Mouse (Mus musculus): ENCODE data around the gene Rap1gap2.

Gene Rap1gap2

GRCm38 (mm10) chr11:74572459-74573061 lies 38.2 kb downstream of the Rap1gap2 start:
- no peak for DNase-seq

GRCm38 (mm10) chr11:74569735-74570134 lies 41.0 kb downstream of the Rap1gap2 start:
- no peak for DNase-seq

- DNase-seq = no peak
Measured at GRCm38 (mm10) chr11:74568463-74568862, 42.3 kb downstream of the Rap1gap2 start.

- no peak for DNase-seq
Measured at GRCm38 (mm10) chr11:74568004-74568403, 42.7 kb downstream of the Rap1gap2 start.

- no peak for DNase-seq
Measured at GRCm38 (mm10) chr11:74566326-74566874, 44.3 kb downstream of the Rap1gap2 start.

- DNase-seq = no peak
Measured at GRCm38 (mm10) chr11:74561392-74561791, 49.3 kb downstream of the Rap1gap2 start.

GRCm38 (mm10) chr11:74560600-74561227 lies 50.0 kb downstream of the Rap1gap2 start:
- no peak for DNase-seq

GRCm38 (mm10) chr11:74559793-74560433 lies 50.8 kb downstream of the Rap1gap2 start:
- no peak for DNase-seq

- DNase-seq = no peak
Measured at GRCm38 (mm10) chr11:74558933-74559332, 51.8 kb downstream of the Rap1gap2 start.

GRCm38 (mm10) chr11:74557456-74558230 lies 53.1 kb downstream of the Rap1gap2 start:
- DNase-seq = no peak

- no peak for DNase-seq
Measured at GRCm38 (mm10) chr11:74555716-74556374, 54.9 kb downstream of the Rap1gap2 start.

- DNase-seq = peak; percentile 66
Measured at GRCm38 (mm10) chr11:74554683-74555341, 55.9 kb downstream of the Rap1gap2 start.

GRCm38 (mm10) chr11:74551568-74551967 lies 59.1 kb downstream of the Rap1gap2 start:
- DNase-seq = no peak

- DNase-seq = no peak
Measured at GRCm38 (mm10) chr11:74550615-74551102, 60.1 kb downstream of the Rap1gap2 start.

GRCm38 (mm10) chr11:74548781-74549382 lies 61.8 kb downstream of the Rap1gap2 start:
- DNase-seq = peak; percentile 63

GRCm38 (mm10) chr11:74546933-74547694 lies 63.6 kb downstream of the Rap1gap2 start:
- peak; percentile 78 for DNase-seq

GRCm38 (mm10) chr11:74546165-74546564 lies 64.5 kb downstream of the Rap1gap2 start:
- peak; percentile 68 for DNase-seq

GRCm38 (mm10) chr11:74545560-74545959 lies 65.2 kb downstream of the Rap1gap2 start:
- no peak for DNase-seq

- no peak for DNase-seq
Measured at GRCm38 (mm10) chr11:74537352-74537751, 73.4 kb downstream of the Rap1gap2 start.

GRCm38 (mm10) chr11:74536140-74536842 lies 74.4 kb downstream of the Rap1gap2 start:
- peak; percentile 81 for DNase-seq
